Mouse (Mus musculus): ENCODE data around the gene Trpm8. TPM values are rescaled to one million over a fixed set of nuclear protein-coding genes. Genes with fewer than 3 reads are reported as not detected.
A peak's percentile ranks its signal among the peaks of the same experiment; 100 is the strongest.

Gene Trpm8
- polyA plus RNA-seq, 1 experiment from 2014 or later: not detected

- no peak overlapping the region for H3K4me3 ChIP-seq (replicated peaks; ENCODE audit: low read depth, low read length)
- peaks cover 16% of the 10 kb centered on the region for H3K4me1 ChIP-seq (replicated peaks; ENCODE audit: insufficient read depth, low read length)
- DNase-seq (ENCODE audit: low spot score) (no peak), ATAC-seq (replicated peaks; ENCODE audit: low FRiP score, low read depth) (no peak)
- 72% methylated on average over 11 of the region's 11 CpGs for WGBS
- TF ChIP-seq CTCF (IDR thresholded peaks at IDR 0.05; ENCODE audit: low read depth): 0 out of 2 replicates have a peak, but pooled peaks have one; percentile 1
- no peak overlapping the region for H3K9ac ChIP-seq (ENCODE audit: low read depth, low read length)
- no peaks in the 10 kb centered on the region for H3K9me3 ChIP-seq (replicated peaks; ENCODE audit: low read length)
- H3K4me2 ChIP-seq (ENCODE audit: low read length): no peak overlapping the region
- H3K27me3 ChIP-seq (ENCODE audit: insufficient read depth, low read length): no peaks in the 10 kb centered on the region
- H3K27ac ChIP-seq: no peak overlapping the region
- H3K36me3 ChIP-seq (ENCODE audit: insufficient read depth, low read length): peaks cover 37% of the 10 kb centered on the region
These were observed 2.9 kb upstream of the Trpm8 start for GRCm38 (mm10) chr1:88274371-88275077.

GRCm38 (mm10) chr1:88275078-88275680 lies 2.3 kb upstream of the Trpm8 start:
- DNase-seq (ENCODE audit: low spot score) (no peak), ATAC-seq (replicated peaks; ENCODE audit: low FRiP score, low read depth) (no peak)
- WGBS: 69% methylated on average over 13 of the region's 13 CpGs
- Histone ChIP-seq H3K27me3 (ENCODE audit: insufficient read depth, low read length) (no peaks in the 10 kb centered on the region), H3K27ac (no peak overlapping the region), H3K4me3 (replicated peaks; ENCODE audit: low read depth, low read length) (no peak overlapping the region), H3K9me3 (replicated peaks; ENCODE audit: low read length) (no peaks in the 10 kb centered on the region), H3K4me1 (replicated peaks; ENCODE audit: insufficient read depth, low read length) (peaks cover 16% of the 10 kb centered on the region), H3K4me2 (ENCODE audit: low read length) (0 out of 2 replicates have a peak overlapping the region, but pooled peaks have one; percentile 63), H3K36me3 (ENCODE audit: insufficient read depth, low read length) (peaks cover 30% of the 10 kb centered on the region), H3K9ac (ENCODE audit: low read depth, low read length) (no peak overlapping the region)
- 0 out of 2 replicates have a peak, but pooled peaks have one; percentile 1 for TF ChIP-seq CTCF (IDR thresholded peaks at IDR 0.05; ENCODE audit: low read depth)

GRCm38 (mm10) chr1:88275698-88276523 lies 1.6 kb upstream of the Trpm8 start:
- WGBS: 62% methylated on average over 13 of the region's 13 CpGs
- no peak for ATAC-seq (replicated peaks; ENCODE audit: low FRiP score, low read depth)

GRCm38 (mm10) chr1:88276524-88277097 lies 850 bp upstream of the Trpm8 start:
- peak overlapping the region; percentile 69 for H3K4me3 ChIP-seq (replicated peaks; ENCODE audit: low read depth, low read length)
- peak overlapping the region; percentile 76 for H3K9ac ChIP-seq (ENCODE audit: low read depth, low read length)
- H3K27me3 ChIP-seq (ENCODE audit: insufficient read depth, low read length): no peaks in the 10 kb centered on the region
- H3K9me3 ChIP-seq (replicated peaks; ENCODE audit: low read length): no peaks in the 10 kb centered on the region
- H3K27ac ChIP-seq: peak overlapping the region; percentile 76
- peaks cover 27% of the 10 kb centered on the region for H3K36me3 ChIP-seq (ENCODE audit: insufficient read depth, low read length)
- 20% methylated on average over 10 of the region's 10 CpGs for WGBS
- ATAC-seq (replicated peaks; ENCODE audit: low FRiP score, low read depth) (peak; percentile 33), DNase-seq (ENCODE audit: low spot score) (peak; percentile 74)
- TF ChIP-seq CTCF (IDR thresholded peaks at IDR 0.05; ENCODE audit: low read depth): no peak
- H3K4me1 ChIP-seq (replicated peaks; ENCODE audit: insufficient read depth, low read length): peaks cover 16% of the 10 kb centered on the region
- H3K4me2 ChIP-seq (ENCODE audit: low read length): peak overlapping the region; percentile 63

More at GRCm38 (mm10) chr1:88275698-88276523, 1.6 kb upstream of the Trpm8 start:
- H3K36me3 ChIP-seq (ENCODE audit: insufficient read depth, low read length): peaks cover 30% of the 10 kb centered on the region
- no peaks in the 10 kb centered on the region for H3K27me3 ChIP-seq (ENCODE audit: insufficient read depth, low read length)
- no peak for DNase-seq (ENCODE audit: low spot score)
- no peak overlapping the region for H3K27ac ChIP-seq
- no peak for TF ChIP-seq CTCF (IDR thresholded peaks at IDR 0.05; ENCODE audit: low read depth)
- H3K4me2 ChIP-seq (ENCODE audit: low read length): peak overlapping the region; percentile 63
- peak overlapping the region; percentile 69 for H3K4me3 ChIP-seq (replicated peaks; ENCODE audit: low read depth, low read length)
- peak overlapping the region; percentile 76 for H3K9ac ChIP-seq (ENCODE audit: low read depth, low read length)
- no peaks in the 10 kb centered on the region for H3K9me3 ChIP-seq (replicated peaks; ENCODE audit: low read length)
- peaks cover 16% of the 10 kb centered on the region for H3K4me1 ChIP-seq (replicated peaks; ENCODE audit: insufficient read depth, low read length)

- no peaks in the 10 kb centered on the region for H3K27me3 ChIP-seq (ENCODE audit: insufficient read depth, low read length)
- H3K4me2 ChIP-seq (ENCODE audit: low read length): peak overlapping the region; percentile 63
- H3K4me3 ChIP-seq (replicated peaks; ENCODE audit: low read depth, low read length): peak overlapping the region; percentile 69
- 66% methylated on average over 18 of the region's 18 CpGs for WGBS
- H3K9ac ChIP-seq (ENCODE audit: low read depth, low read length): peak overlapping the region; percentile 76
- H3K4me1 ChIP-seq (replicated peaks; ENCODE audit: insufficient read depth, low read length): peaks cover 16% of the 10 kb centered on the region
- no peak for TF ChIP-seq CTCF (IDR thresholded peaks at IDR 0.05; ENCODE audit: low read depth)
- H3K9me3 ChIP-seq (replicated peaks; ENCODE audit: low read length): no peaks in the 10 kb centered on the region
- DNase-seq (ENCODE audit: low spot score) (no peak), ATAC-seq (replicated peaks; ENCODE audit: low FRiP score, low read depth) (no peak)
- H3K36me3 ChIP-seq (ENCODE audit: insufficient read depth, low read length): peaks cover 17% of the 10 kb centered on the region
- peak overlapping the region; percentile 76; the same call in 1 of the 2 replicates for H3K27ac ChIP-seq
These were observed 504 bp downstream of the Trpm8 start for GRCm38 (mm10) chr1:88277818-88278511.

All from kidney, postnatal 0 days (tissue).